Mouse (Mus musculus): ENCODE results near the gene Gm45521. TPM values are rescaled to one million over a fixed set of nuclear protein-coding genes. Genes with fewer than 3 reads are reported as not detected.

Gene Gm45521
- total RNA-seq, 1 experiment: 1.0 TPM

DNA sequence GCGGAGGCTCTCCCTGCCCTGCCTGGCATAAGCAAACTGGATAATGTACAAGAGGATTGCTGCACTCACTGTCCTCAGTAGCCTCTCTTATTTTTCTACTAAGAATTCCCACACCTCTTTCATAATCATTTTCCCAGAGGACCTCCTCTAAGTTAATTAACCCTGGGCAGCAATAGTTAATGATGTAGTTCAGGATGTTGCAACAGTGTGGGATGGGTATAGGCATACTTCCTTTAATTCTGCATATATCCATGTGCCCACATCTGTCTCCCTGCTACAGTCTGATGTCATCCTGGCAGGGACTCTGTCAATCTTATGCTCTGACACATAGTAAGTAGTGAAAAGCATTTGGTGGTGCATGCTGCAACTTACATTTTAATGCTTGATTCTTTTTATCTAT, 24.1 kb downstream of the Gm45521 start:
- no peak overlapping the region for H3K27ac ChIP-seq (ENCODE audit: insufficient read depth, low read depth, low read length, poor library complexity, severe bottlenecking)
- H3K4me3 ChIP-seq (ENCODE audit: insufficient read depth in 1 of 2, low read depth in 1 of 2, low read length in 2 of 2, poor library complexity in 1 of 2, severe bottlenecking in 1 of 2): no peak overlapping the region
- no peak for DNase-seq (ENCODE audit: low read depth, low spot score)
- H3K4me1 ChIP-seq (ENCODE audit: control insufficient read depth in 2 of 2, insufficient read depth in 2 of 2, low read length in 2 of 2, poor library complexity in 1 of 2): no peaks in the 10 kb centered on the region
- no peak overlapping the region for H3K9ac ChIP-seq (ENCODE audit: insufficient read depth, low read depth, low read length, poor library complexity, severe bottlenecking)
- no peaks in the 10 kb centered on the region for H3K9me3 ChIP-seq (ENCODE audit: control insufficient read depth, insufficient read depth, low read depth, low read length)
- in situ Hi-C loops (cut with MboI; ENCODE audit: low sequenced_read_pairs in 2 of 2, unreplicated experiment in 2 of 2): no loop called here
- no peaks in the 10 kb centered on the region for H3K36me3 ChIP-seq (ENCODE audit: control insufficient read depth, insufficient read depth, low read length, poor library complexity, severe bottlenecking)
- no peak for TF ChIP-seq CHD2 (IDR thresholded peaks at IDR 0.05; ENCODE audit: low read depth, low read length)
- no peak for TF ChIP-seq ZC3H11A (IDR thresholded peaks at IDR 0.05; ENCODE audit: borderline replicate concordance, low read depth, low read length)
- TF ChIP-seq HCFC1 (IDR thresholded peaks at IDR 0.05; ENCODE audit: borderline replicate concordance, insufficient read depth, low read length): no peak
- no peak for TF ChIP-seq ZNF384 (IDR thresholded peaks at IDR 0.05; ENCODE audit: low read depth, low read length)
- no peak for TF ChIP-seq MAFK (IDR thresholded peaks at IDR 0.05; ENCODE audit: insufficient read depth, low read depth, low read length)

DNA sequence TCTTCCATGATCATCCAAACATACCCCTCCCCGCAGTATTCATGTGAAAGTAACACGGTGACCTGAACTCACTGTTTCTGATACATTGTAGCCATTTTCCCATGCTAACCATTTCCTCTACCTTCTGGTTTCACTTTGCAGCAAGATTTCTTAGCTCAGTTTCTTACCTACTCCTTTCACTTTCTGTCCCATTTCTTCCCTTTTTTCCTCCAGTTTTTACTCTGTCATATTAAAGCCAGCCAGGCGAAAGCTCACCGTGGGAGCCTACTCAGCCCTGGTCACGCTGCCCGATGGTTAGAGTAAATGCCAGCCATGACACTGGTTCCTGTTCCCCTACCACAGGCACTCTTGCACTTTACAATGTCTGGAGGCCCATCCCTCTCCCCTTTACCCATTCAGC, 29.8 kb downstream of the Gm45521 start:
- in situ Hi-C loops (cut with MboI; ENCODE audit: low sequenced_read_pairs in 2 of 2, unreplicated experiment in 2 of 2): no loop called here
- Histone ChIP-seq H3K36me3 (ENCODE audit: control insufficient read depth, insufficient read depth, low read length, poor library complexity, severe bottlenecking) (no peaks in the 10 kb centered on the region), H3K9me3 (ENCODE audit: control insufficient read depth, insufficient read depth, low read depth, low read length) (no peaks in the 10 kb centered on the region), H3K4me1 (ENCODE audit: control insufficient read depth in 2 of 2, insufficient read depth in 2 of 2, low read length in 2 of 2, poor library complexity in 1 of 2) (no peaks in the 10 kb centered on the region), H3K9ac (ENCODE audit: insufficient read depth, low read depth, low read length, poor library complexity, severe bottlenecking) (no peak overlapping the region), H3K4me3 (ENCODE audit: insufficient read depth in 1 of 2, low read depth in 1 of 2, low read length in 2 of 2, poor library complexity in 1 of 2, severe bottlenecking in 1 of 2) (no peak overlapping the region), H3K27ac (ENCODE audit: insufficient read depth, low read depth, low read length, poor library complexity, severe bottlenecking) (no peak overlapping the region)
- no peak for DNase-seq (ENCODE audit: low read depth, low spot score)
- no peak for TF ChIP-seq CHD2 (IDR thresholded peaks at IDR 0.05; ENCODE audit: low read depth, low read length)
- TF ChIP-seq HCFC1 (IDR thresholded peaks at IDR 0.05; ENCODE audit: borderline replicate concordance, insufficient read depth, low read length): no peak
- TF ChIP-seq ZC3H11A (IDR thresholded peaks at IDR 0.05; ENCODE audit: borderline replicate concordance, low read depth, low read length): no peak
- no peak for TF ChIP-seq MAFK (IDR thresholded peaks at IDR 0.05; ENCODE audit: insufficient read depth, low read depth, low read length)
- TF ChIP-seq ZNF384 (IDR thresholded peaks at IDR 0.05; ENCODE audit: low read depth, low read length): no peak

DNA sequence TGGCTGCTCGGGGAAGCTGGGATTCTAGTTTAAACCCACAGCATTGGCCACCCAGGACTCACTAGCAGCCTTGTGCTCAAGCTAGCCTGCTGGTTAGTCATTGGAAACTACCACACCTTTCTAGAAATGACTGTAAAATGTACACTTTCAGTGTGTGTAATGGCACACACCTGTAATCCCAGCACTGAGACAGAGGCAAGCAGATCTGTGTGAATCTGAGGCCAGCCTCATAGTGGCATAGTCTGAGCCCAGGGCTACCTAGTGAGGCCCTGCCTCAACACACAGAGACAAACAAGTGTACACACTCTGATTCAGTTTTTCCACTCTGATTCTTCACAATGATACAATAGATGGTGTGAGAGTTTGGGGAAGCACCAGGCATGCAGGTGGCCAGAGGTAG, 32.3 kb downstream of the Gm45521 start:
- in situ Hi-C loops (cut with MboI; ENCODE audit: low sequenced_read_pairs in 2 of 2, unreplicated experiment in 2 of 2): no loop called here

DNA sequence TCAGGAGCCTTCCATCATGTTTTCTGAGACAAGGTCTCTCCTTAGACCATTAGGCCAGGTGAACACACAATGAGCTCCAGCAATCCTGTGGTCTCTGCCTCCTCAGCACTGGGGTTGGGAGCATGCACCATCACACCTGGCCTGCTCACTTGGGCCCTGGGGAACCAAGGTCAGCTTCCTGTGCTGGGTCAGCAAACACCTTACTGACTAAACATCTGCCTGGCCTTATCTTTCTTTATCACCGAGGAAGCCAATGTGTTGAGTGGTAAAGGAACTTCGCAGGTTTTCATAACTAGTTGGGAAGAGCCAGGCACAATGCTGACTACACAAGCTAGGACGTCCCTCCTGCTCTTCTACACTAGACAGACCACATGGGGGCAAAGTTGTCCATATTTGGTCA, 32.9 kb downstream of the Gm45521 start:
- H3K9me3 ChIP-seq (ENCODE audit: control insufficient read depth, insufficient read depth, low read depth, low read length): no peaks in the 10 kb centered on the region
- H3K4me3 ChIP-seq (ENCODE audit: insufficient read depth in 1 of 2, low read depth in 1 of 2, low read length in 2 of 2, poor library complexity in 1 of 2, severe bottlenecking in 1 of 2): no peak overlapping the region
- DNase-seq (ENCODE audit: low read depth, low spot score): no peak
- TF ChIP-seq ZNF384 (IDR thresholded peaks at IDR 0.05; ENCODE audit: low read depth, low read length): no peak
- TF ChIP-seq HCFC1 (IDR thresholded peaks at IDR 0.05; ENCODE audit: borderline replicate concordance, insufficient read depth, low read length): no peak
- no peak for TF ChIP-seq CHD2 (IDR thresholded peaks at IDR 0.05; ENCODE audit: low read depth, low read length)
- no peak for TF ChIP-seq ZC3H11A (IDR thresholded peaks at IDR 0.05; ENCODE audit: borderline replicate concordance, low read depth, low read length)
- TF ChIP-seq MAFK (IDR thresholded peaks at IDR 0.05; ENCODE audit: insufficient read depth, low read depth, low read length): no peak
- in situ Hi-C loops (cut with MboI; ENCODE audit: low sequenced_read_pairs in 2 of 2, unreplicated experiment in 2 of 2): no loop called here
- H3K9ac ChIP-seq (ENCODE audit: insufficient read depth, low read depth, low read length, poor library complexity, severe bottlenecking): no peak overlapping the region
- no peaks in the 10 kb centered on the region for H3K36me3 ChIP-seq (ENCODE audit: control insufficient read depth, insufficient read depth, low read length, poor library complexity, severe bottlenecking)
- H3K27ac ChIP-seq (ENCODE audit: insufficient read depth, low read depth, low read length, poor library complexity, severe bottlenecking): no peak overlapping the region
- no peaks in the 10 kb centered on the region for H3K4me1 ChIP-seq (ENCODE audit: control insufficient read depth in 2 of 2, insufficient read depth in 2 of 2, low read length in 2 of 2, poor library complexity in 1 of 2)

More for the DNA sequence above, 32.3 kb downstream of the Gm45521 start:
- Histone ChIP-seq H3K36me3 (ENCODE audit: control insufficient read depth, insufficient read depth, low read length, poor library complexity, severe bottlenecking) (no peaks in the 10 kb centered on the region), H3K4me1 (ENCODE audit: control insufficient read depth in 2 of 2, insufficient read depth in 2 of 2, low read length in 2 of 2, poor library complexity in 1 of 2) (no peaks in the 10 kb centered on the region), H3K4me3 (ENCODE audit: insufficient read depth in 1 of 2, low read depth in 1 of 2, low read length in 2 of 2, poor library complexity in 1 of 2, severe bottlenecking in 1 of 2) (no peak overlapping the region), H3K9me3 (ENCODE audit: control insufficient read depth, insufficient read depth, low read depth, low read length) (no peaks in the 10 kb centered on the region), H3K27ac (ENCODE audit: insufficient read depth, low read depth, low read length, poor library complexity, severe bottlenecking) (no peak overlapping the region), H3K9ac (ENCODE audit: insufficient read depth, low read depth, low read length, poor library complexity, severe bottlenecking) (no peak overlapping the region)
- DNase-seq (ENCODE audit: low read depth, low spot score): no peak
- no peak for TF ChIP-seq MAFK (IDR thresholded peaks at IDR 0.05; ENCODE audit: insufficient read depth, low read depth, low read length)
- TF ChIP-seq ZNF384 (IDR thresholded peaks at IDR 0.05; ENCODE audit: low read depth, low read length): no peak
- no peak for TF ChIP-seq HCFC1 (IDR thresholded peaks at IDR 0.05; ENCODE audit: borderline replicate concordance, insufficient read depth, low read length)
- no peak for TF ChIP-seq CHD2 (IDR thresholded peaks at IDR 0.05; ENCODE audit: low read depth, low read length)
- no peak for TF ChIP-seq ZC3H11A (IDR thresholded peaks at IDR 0.05; ENCODE audit: borderline replicate concordance, low read depth, low read length)

All from ES-E14 (cell line).